ENCODE assay signal across 17 mouse cellular contexts in genomic region chr4:129025707-129026106, GRCm38 (mm10).
"Had no signal": no experiment of that assay in that cellular context is flagged by ENCODE, and none has a peak within 500 bp of the region (broad histone marks: within the 10 kb centered on the region; RNA-seq: fewer than 3 reads in every experiment).

No protein-coding gene starts in this region.

- H3K27ac ChIP-seq: left cerebral cortex, adult 2 months; midbrain, embryonic 10.5 days; midbrain, embryonic 13.5 days; neural tube, embryonic 13.5 days had no signal

- H3K9me3 ChIP-seq: intestine, embryonic 15.5 days; liver, embryonic 13.5 days; megakaryocyte, embryonic 14.5 days; midbrain, embryonic 10.5 days; midbrain, embryonic 13.5 days; neural tube, embryonic 13.5 days; stomach, embryonic 15.5 days had no signal

- H3K4me1 ChIP-seq: midbrain, embryonic 10.5 days had no signal

- H3K27me3 ChIP-seq: intestine, embryonic 15.5 days; megakaryocyte, embryonic 14.5 days; midbrain, embryonic 13.5 days; neural tube, embryonic 13.5 days; stomach, embryonic 15.5 days had no signal

- H3K36me3 ChIP-seq: intestine, embryonic 15.5 days; liver, embryonic 13.5 days; midbrain, embryonic 10.5 days; midbrain, embryonic 13.5 days; neural tube, embryonic 13.5 days; stomach, embryonic 15.5 days had no signal

- ATAC-seq: midbrain, embryonic 13.5 days; midbrain, embryonic 16.5 days had no signal

- DNase-seq: layer of hippocampus, postnatal 36 days; liver, embryonic 13.5 days; lung, adult 2 months; lung, postnatal 36 days; retina, postnatal 1 day; right cerebral cortex, postnatal 25 days; spleen, adult 18-20 months; thymus, postnatal 25 days had no signal

- H3K9ac ChIP-seq: intestine, embryonic 15.5 days; liver, embryonic 13.5 days; midbrain, embryonic 13.5 days; neural tube, embryonic 13.5 days; stomach, embryonic 15.5 days had no signal

- H3K4me2 ChIP-seq: intestine, embryonic 15.5 days; liver, embryonic 13.5 days; midbrain, embryonic 13.5 days; neural tube, embryonic 13.5 days; stomach, embryonic 15.5 days had no signal

- H3K4me3 ChIP-seq: intestine, embryonic 15.5 days; left cerebral cortex, adult 2 months; liver, embryonic 13.5 days; midbrain, embryonic 10.5 days; midbrain, embryonic 13.5 days; myocyte; neural tube, embryonic 13.5 days; stomach, embryonic 15.5 days had no signal
